Mouse (Mus musculus): Measurements from ENCODE around the gene Brms1. TPM values are rescaled to one million over a fixed set of nuclear protein-coding genes. Genes with fewer than 3 reads are reported as not detected.
A peak's percentile ranks its signal among the peaks of the same experiment; 100 is the strongest.

The Brms1 gene
- polyA plus RNA-seq, 1 experiment from 2014 or later: 22.6 TPM

DNA sequence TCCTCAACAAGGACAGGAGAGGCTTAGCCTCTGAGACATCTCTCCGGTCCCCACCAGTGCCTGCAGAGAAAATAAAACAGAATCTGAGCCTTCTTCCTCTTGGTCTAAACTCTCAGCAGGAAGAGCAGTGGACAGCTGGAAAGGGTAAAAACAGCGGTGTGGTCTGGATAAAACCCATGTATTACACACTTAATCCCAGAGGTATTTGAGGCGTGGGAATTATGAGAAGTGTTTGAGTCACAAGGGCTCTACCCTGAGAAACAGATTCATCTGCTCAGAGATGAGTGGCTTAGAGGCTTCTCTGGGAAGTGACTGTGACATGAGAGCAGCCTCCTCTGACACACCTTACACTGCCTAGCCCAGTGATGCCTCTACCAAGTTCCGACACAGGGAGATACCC lies 23.5 kb upstream of the Brms1 start:
- no peaks in the 10 kb centered on the region for H3K27me3 ChIP-seq (ENCODE audit: insufficient read depth, low read length)
- no peak overlapping the region for H3K27ac ChIP-seq (ENCODE audit: low read depth)
- ATAC-seq (no peak), DNase-seq (no peak)
- no peaks in the 10 kb centered on the region for H3K4me1 ChIP-seq (ENCODE audit: insufficient read depth)
- no peaks in the 10 kb centered on the region for H3K9me3 ChIP-seq (ENCODE audit: low read length)
- 81% methylated on average over 4 of the region's 4 CpGs for WGBS (ENCODE audit: insufficient replicate concordance)
- H3K36me3 ChIP-seq (replicated peaks; ENCODE audit: insufficient read depth, low read length): no peaks in the 10 kb centered on the region
- H3K4me2 ChIP-seq (ENCODE audit: low read depth, low read length): no peak overlapping the region
- H3K9ac ChIP-seq (replicated peaks): no peak overlapping the region
- no peak overlapping the region for H3K4me3 ChIP-seq (ENCODE audit: low read depth, low read length)
- TF ChIP-seq CTCF (IDR thresholded peaks at IDR 0.05; ENCODE audit: low read depth) (no peak), EP300 (IDR thresholded peaks at IDR 0.05; ENCODE audit: low read depth) (no peak)

- Histone ChIP-seq H3K9me3 (ENCODE audit: low read length) (no peaks in the 10 kb centered on the region), H3K36me3 (replicated peaks; ENCODE audit: insufficient read depth, low read length) (no peaks in the 10 kb centered on the region), H3K27ac (ENCODE audit: low read depth) (no peak overlapping the region), H3K4me2 (ENCODE audit: low read depth, low read length) (no peak overlapping the region), H3K9ac (replicated peaks) (no peak overlapping the region), H3K4me3 (ENCODE audit: low read depth, low read length) (no peak overlapping the region), H3K4me1 (ENCODE audit: insufficient read depth) (peaks cover 2% of the 10 kb centered on the region), H3K27me3 (ENCODE audit: insufficient read depth, low read length) (no peaks in the 10 kb centered on the region)
- DNase-seq: no peak
- TF ChIP-seq CTCF (IDR thresholded peaks at IDR 0.05; ENCODE audit: low read depth) (no peak), EP300 (IDR thresholded peaks at IDR 0.05; ENCODE audit: low read depth) (no peak)
- 79% methylated on average over 3 of the region's 3 CpGs for WGBS (ENCODE audit: insufficient replicate concordance)
- no peak for ATAC-seq
These were observed 23.0 kb upstream of the Brms1 start for GRCm38 (mm10) chr19:5018191-5018590.

DNA sequence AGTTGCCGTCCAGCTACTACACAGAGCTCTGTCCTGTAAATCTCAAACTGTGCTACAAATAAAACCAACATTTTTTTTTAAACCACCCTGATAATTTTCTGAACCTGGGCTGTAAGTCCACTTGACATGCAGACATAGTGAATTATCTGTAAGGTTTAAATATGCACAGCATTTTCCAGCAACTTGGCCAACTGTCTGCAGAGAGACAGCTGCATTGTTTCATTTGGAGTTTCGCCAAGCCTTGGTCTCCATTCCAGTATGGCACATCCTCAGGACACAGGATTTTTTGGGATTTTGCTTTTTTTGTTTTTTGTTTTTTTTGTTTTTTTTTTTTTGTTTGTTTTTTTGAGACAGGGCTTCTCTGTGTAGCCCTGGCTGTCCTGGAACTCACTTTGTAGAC lies 19.7 kb upstream of the Brms1 start:
- Histone ChIP-seq H3K9ac (replicated peaks) (no peak overlapping the region), H3K27me3 (ENCODE audit: insufficient read depth, low read length) (no peaks in the 10 kb centered on the region), H3K4me3 (ENCODE audit: low read depth, low read length) (no peak overlapping the region), H3K27ac (ENCODE audit: low read depth) (no peak overlapping the region), H3K36me3 (replicated peaks; ENCODE audit: insufficient read depth, low read length) (no peaks in the 10 kb centered on the region), H3K9me3 (ENCODE audit: low read length) (no peaks in the 10 kb centered on the region), H3K4me2 (ENCODE audit: low read depth, low read length) (no peak overlapping the region), H3K4me1 (ENCODE audit: insufficient read depth) (peaks cover 13% of the 10 kb centered on the region)
- DNase-seq: no peak
- WGBS (ENCODE audit: insufficient replicate concordance): 89% methylated on average over 2 of the region's 2 CpGs
- no peak for ATAC-seq
- TF ChIP-seq CTCF (IDR thresholded peaks at IDR 0.05; ENCODE audit: low read depth) (no peak), EP300 (IDR thresholded peaks at IDR 0.05; ENCODE audit: low read depth) (no peak)

DNA sequence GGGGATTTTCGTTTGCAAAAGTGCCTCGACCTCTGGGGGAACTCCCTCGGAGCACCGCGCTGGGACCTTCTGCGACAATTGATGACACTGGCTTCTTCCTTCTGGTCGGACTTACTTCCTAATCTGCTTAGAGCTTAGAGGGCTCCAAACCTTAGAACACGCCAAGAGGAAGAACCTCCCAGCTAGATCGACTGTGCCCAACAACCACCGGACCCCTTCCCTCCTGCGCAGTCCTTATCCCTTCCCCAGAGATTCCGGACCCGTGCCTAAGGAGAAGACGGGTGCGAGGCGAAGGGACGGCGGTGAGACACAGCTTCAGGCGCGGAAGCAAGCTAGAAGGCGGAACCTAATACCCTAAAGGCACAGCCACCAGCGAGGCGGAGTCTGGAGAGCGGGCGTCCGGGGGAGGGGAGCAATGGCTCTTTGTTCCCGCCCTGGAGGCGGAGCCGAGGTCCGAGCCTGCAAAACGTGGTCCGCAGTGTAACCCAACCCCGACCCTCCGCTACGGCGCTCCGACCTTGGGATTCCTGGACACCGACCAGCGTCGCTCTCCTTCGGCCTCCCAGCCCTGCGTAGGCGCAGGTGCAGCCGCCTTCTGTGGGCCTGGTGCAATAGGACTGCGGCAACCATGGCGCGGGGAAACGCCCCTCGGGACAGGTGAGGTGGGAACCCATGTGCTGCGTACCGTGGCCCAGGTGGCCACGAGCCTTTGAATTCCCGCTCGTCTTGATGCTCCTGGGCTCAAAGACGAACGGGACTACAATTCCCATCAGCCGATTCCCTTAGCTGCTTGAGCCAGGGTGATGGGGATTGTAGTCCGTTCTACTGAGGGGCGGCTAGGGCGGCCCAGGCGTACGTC lies 17.3 kb upstream of the Brms1 start, which contains the start of gene Slc29a2:
Slc29a2 (plus strand) TSS at position 240 of the 859 bp plus-strand sequence.
- H3K4me3 ChIP-seq (ENCODE audit: low read depth, low read length): peak within 1 kb of the TSS; percentile 63

DNA sequence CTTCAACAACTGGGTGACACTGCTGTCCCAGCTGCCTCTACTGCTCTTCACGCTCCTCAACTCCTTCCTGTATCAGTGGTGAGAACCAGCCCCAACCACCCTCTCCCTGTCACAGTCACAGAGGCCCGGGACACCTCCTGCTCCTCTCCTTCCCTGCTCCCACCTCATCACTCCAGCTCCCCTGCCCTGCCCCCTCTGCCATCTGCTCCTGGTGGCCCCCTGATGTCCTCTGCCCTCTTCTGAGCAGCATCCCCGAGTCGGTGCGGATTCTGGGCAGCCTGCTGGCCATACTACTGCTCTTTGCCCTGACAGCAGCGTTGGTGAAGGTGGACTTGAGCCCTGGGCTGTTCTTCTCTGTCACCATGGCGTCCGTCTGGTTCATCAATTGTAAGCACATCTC lies 15.0 kb upstream of the Brms1 start:
- Histone ChIP-seq H3K9me3 (ENCODE audit: low read length) (no peaks in the 10 kb centered on the region), H3K4me3 (ENCODE audit: low read depth, low read length) (no peak overlapping the region), H3K27ac (ENCODE audit: low read depth) (no peak overlapping the region), H3K9ac (replicated peaks) (no peak overlapping the region), H3K27me3 (ENCODE audit: insufficient read depth, low read length) (no peaks in the 10 kb centered on the region), H3K4me2 (ENCODE audit: low read depth, low read length) (no peak overlapping the region), H3K36me3 (replicated peaks; ENCODE audit: insufficient read depth, low read length) (no peaks in the 10 kb centered on the region), H3K4me1 (ENCODE audit: insufficient read depth) (peaks cover 13% of the 10 kb centered on the region)
- DNase-seq (no peak), ATAC-seq (no peak)
- 81% methylated on average over 8 of the region's 8 CpGs for WGBS (ENCODE audit: insufficient replicate concordance)
- TF ChIP-seq CTCF (IDR thresholded peaks at IDR 0.05; ENCODE audit: low read depth): no peak
- no peak for TF ChIP-seq EP300 (IDR thresholded peaks at IDR 0.05; ENCODE audit: low read depth)

More for the DNA sequence above, 17.3 kb upstream of the Brms1 start, which contains the start of gene Slc29a2:
- H3K27me3 ChIP-seq (ENCODE audit: insufficient read depth, low read length): no peaks in the 10 kb centered on the region
- peak within 1 kb of the TSS; percentile 96 for H3K4me2 ChIP-seq (ENCODE audit: low read depth, low read length)
- no peaks in the 10 kb centered on the region for H3K9me3 ChIP-seq (ENCODE audit: low read length)
- DNase-seq (peak; percentile 90), ATAC-seq (peak; percentile 92)
- no peak for TF ChIP-seq EP300 (IDR thresholded peaks at IDR 0.05; ENCODE audit: low read depth)
- no peak for TF ChIP-seq CTCF (IDR thresholded peaks at IDR 0.05; ENCODE audit: low read depth)
- WGBS (ENCODE audit: insufficient replicate concordance): under 1% methylated on average over 57 of the region's 62 CpGs
- H3K36me3 ChIP-seq (replicated peaks; ENCODE audit: insufficient read depth, low read length): no peaks in the 10 kb centered on the region
- peak within 1 kb of the TSS; percentile 77 for H3K9ac ChIP-seq (replicated peaks)
- peaks cover 13% of the 10 kb centered on the region for H3K4me1 ChIP-seq (ENCODE audit: insufficient read depth)
- H3K27ac ChIP-seq (ENCODE audit: low read depth): peak within 1 kb of the TSS; percentile 86

- no peak overlapping the region for H3K27ac ChIP-seq (ENCODE audit: low read depth)
- H3K4me1 ChIP-seq (ENCODE audit: insufficient read depth): no peaks in the 10 kb centered on the region
- no peaks in the 10 kb centered on the region for H3K9me3 ChIP-seq (ENCODE audit: low read length)
- ATAC-seq (no peak), DNase-seq (no peak)
- 0 out of 2 replicates have a peak, but pooled peaks cover 4% of the 10 kb centered on the region for H3K27me3 ChIP-seq (ENCODE audit: insufficient read depth, low read length)
- TF ChIP-seq CTCF (IDR thresholded peaks at IDR 0.05; ENCODE audit: low read depth) (no peak), EP300 (IDR thresholded peaks at IDR 0.05; ENCODE audit: low read depth) (no peak)
- no peak overlapping the region for H3K4me2 ChIP-seq (ENCODE audit: low read depth, low read length)
- WGBS (ENCODE audit: insufficient replicate concordance): 79% methylated on average over 3 of the region's 3 CpGs
- no peak overlapping the region for H3K9ac ChIP-seq (replicated peaks)
- H3K4me3 ChIP-seq (ENCODE audit: low read depth, low read length): no peak overlapping the region
- H3K36me3 ChIP-seq (replicated peaks; ENCODE audit: insufficient read depth, low read length): no peaks in the 10 kb centered on the region
These were observed 8.5 kb upstream of the Brms1 start for GRCm38 (mm10) chr19:5032686-5033085.
